Mouse (Mus musculus) kidney, adult 11 months (tissue): ENCODE data around the gene Ntmt1.

Experiments used
- DNase-seq: peaks from one replicate; pipeline ENCODE4 v3.0.0; 2022

Ntmt1 gene

DNA sequence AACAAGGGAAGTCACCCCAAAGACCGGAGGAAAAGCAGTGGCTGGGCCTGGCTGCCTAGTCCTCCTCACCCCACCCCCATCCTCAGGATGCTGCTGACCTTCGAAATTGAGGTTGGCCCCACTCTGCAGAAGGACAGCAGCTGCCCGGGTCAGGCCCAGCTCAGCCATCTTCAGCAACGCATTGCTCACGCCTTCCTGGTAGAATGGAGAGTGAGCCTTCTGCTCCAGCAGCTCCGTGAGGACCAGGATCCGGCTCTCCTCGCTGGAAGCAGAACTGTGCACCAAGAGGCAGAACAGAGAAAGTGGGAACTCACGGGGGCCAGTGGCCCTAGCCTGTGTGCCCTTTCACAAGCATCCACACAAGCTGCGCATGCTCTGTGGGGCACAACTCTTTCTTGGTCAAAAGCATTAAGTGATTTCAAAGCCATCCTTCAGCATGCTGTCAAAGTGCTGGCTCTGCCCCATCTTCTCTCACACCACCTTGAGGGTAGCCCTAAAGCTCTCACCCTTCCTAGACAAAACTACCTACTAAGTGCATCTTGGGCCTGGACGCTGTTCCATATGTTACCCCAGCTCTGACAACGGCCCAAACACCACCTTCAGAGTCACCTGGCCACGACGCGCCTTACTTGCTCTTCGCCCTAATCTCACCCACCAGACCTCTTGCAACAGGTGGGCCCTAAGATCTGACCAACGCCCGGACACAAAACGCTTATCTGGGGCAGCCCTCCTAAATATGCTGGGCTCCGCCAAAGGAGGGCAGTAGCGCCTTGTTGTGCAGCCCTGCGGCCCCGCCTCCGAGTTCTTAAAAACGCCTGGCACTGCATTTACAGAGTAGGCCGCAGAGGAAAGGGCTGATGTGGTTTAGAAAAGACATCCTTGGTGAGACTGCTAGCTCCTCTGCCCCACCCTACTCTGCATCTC, 19.5 kb downstream of the Ntmt1 start:
- peak; percentile 40 for DNase-seq

DNA sequence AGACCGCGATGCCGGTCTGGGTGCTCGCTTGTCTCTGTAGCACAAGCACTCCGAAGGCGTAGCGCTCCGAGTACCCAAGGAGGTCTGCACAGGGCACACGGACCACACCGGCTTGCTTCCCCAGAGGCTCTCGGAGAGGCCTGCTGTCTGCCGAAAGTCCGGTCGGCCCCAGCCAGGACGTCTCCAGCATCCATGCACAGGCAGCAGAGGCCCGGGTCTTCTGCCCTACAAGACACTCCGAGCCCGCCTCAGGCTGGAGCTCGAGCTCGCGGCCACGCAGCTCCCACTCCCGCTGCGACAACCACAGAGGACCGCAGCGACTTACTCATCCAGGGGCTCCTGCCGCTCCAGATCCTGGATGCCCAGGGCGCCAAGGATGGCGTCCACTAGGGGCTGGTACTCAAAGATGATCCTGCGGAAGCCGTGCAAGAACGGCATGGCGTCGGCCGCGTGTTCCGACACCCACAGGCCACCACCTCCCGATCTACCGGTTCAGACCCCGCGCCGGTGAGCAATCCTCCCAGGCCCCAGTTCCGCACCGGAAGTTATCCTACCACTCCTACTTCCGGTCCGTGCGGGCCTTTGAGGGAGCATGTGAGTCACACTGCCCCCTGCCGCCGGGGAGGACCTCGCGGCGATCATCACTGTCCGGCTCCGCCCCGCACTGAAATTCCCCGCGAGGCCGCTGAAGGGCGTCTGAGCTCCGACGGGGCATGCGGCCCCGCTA, 20.3 kb downstream of the Ntmt1 start:
- DNase-seq = peak; percentile 86

DNA sequence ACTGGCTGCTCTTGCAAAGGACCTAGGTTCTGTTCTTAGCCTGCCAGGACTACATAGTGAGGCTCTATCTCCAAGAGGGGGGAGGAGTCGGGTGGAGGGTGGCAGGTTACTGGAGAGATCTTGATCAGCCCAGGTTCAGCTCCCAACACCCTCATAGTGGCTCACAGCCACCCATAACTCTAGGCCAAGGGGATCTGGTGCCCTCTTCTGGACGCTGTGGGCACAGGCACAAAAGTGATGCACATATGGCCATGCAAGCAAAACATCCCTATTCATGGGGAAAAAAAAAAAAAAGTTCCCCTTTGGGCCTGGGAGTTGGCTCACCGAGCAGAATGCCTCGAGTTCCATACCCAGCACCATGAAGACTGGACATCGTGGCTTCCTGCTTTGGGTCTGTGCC, 21.7 kb downstream of the Ntmt1 start:
- DNase-seq = no peak

DNA sequence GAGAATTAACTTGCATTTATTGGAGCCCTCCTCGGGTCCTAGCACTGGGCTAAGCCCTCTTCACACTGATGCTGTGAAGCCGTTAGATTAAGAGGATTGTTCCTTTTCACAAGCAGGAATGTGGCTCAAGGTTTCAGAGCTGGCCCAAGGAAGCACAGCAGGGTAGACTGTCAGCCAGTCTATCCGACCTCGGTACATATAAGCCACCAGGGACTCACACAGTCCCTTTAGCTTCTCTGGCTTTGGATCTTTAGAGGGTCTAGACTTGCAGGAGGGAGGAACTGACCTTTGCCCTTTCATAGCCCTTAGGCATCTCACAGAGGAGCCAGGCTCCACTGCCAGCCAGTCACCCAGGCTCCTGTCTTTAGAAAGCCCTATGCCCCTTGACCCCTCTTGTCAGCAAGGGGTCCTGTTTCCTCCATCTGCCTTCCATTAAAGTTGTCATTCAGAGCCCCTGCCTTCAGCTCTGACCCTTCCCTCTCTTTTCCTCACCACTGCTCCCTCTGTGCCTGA, 22.7 kb downstream of the Ntmt1 start, which contains the start of gene Asb6:
Gene Asb6 (minus strand): TSS at position 51 of the 513 bp plus-strand sequence.
- DNase-seq = no peak

DNA sequence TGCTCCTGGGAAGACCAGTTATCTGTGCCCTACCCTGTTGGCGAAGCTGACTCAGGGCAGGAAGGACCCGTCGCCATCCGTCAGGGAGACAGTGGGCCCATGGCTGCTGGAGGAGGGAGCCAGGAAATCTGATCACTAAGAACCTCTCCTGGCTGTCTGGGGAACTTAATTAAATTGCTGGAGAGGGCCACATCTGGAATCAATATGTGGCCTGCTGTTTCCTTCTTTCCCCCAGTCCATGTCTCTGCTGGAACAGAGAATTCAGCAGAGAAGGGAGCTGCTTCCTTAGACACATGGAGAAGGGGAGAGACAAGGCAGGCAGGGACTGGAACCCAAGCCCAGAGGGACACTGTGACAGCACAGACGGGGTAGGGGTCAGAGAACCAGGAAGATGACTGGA, 26.0 kb downstream of the Ntmt1 start:
- DNase-seq = no peak

DNA sequence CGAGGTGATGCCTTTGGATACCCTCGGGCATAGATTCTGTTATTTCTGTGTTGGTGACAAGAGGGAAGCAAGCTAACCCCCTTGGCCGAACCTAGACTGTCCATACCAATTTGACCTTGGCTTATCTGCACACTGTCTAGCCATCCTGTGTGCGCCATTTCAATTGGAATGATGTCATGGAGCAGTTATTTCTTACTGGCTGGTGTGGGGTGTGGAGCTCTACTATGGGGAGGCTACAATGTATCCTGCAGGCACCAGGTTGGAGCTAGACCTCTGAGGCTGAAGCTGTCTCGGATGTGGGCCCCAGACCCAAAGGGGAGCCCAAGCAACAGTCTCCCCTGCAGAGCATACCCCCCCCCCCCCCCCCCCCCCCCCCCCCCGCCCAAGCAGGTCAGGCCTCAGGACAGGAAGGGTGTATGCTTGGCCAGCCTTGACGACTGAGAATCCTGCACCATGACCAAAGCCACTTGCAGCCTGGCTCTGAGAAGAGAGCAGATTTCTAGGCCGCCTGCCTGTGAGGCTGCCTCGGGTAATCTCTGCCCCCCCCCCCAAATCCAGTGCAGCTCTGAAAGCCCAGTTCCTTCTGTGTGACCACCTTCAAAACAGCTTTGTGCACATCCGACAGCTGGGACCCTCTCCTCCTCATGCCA, 26.9 kb downstream of the Ntmt1 start, which contains the start of gene Prrx2:
Gene Prrx2 (plus strand): TSS at position 600 of the 650 bp plus-strand sequence.
- DNase-seq = no peak

DNA sequence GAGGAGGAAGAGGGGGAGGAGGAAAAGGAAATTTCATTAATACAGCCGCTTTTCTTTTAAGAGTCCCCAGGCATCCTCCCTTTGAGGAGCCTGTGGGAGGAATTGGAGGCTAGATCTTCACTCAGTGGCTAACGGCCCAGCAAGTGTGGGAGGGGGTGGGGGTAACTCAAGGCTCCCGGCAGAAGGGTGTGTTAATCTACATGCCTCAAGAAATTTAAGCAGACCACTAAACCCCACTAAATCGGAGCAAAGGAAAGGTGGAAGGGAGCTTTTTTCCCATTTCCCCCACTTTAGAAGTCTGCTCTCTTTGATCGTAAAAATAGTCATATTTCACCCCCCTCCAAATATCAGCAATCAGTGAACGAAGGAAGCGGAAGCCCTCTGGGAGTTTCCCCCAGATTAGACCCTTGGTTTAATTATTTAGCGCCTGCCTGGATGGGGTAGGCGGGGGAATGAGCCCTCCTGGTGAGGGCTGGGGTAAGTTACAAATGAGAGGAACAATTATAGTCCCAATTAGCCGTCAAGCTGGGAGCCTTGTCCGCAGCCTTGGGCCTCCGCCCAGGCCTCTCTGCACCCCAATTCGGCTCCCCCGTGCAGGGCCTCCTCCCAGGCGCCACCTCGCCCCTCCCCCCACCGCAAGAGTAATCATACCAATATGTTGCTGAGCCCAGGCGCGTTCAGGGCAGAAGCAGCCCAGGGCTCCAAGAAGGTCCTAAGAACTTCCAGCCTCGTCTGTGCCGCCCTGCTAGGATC, 28.8 kb downstream of the Ntmt1 start:
- no peak for DNase-seq

DNA sequence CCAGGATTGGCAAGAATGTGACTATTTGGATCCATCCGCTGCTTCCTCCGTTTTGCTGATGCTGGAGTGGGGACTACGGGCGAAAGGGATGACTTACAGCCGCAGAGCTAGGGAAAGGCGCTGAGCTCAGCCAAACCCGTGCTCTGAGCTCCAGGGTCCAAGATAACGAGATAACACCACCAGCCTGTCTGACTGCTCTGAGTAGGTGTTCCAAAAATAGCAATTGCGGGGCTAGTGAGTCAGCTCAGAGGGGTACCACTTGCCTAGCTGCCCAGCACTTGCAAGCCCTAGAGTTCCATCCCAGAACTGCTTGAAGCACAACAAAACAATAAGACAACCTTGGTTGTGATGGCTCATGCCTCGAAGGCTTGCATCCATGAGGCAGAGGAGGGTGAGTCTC, 35.0 kb downstream of the Ntmt1 start:
- no peak for DNase-seq

DNA sequence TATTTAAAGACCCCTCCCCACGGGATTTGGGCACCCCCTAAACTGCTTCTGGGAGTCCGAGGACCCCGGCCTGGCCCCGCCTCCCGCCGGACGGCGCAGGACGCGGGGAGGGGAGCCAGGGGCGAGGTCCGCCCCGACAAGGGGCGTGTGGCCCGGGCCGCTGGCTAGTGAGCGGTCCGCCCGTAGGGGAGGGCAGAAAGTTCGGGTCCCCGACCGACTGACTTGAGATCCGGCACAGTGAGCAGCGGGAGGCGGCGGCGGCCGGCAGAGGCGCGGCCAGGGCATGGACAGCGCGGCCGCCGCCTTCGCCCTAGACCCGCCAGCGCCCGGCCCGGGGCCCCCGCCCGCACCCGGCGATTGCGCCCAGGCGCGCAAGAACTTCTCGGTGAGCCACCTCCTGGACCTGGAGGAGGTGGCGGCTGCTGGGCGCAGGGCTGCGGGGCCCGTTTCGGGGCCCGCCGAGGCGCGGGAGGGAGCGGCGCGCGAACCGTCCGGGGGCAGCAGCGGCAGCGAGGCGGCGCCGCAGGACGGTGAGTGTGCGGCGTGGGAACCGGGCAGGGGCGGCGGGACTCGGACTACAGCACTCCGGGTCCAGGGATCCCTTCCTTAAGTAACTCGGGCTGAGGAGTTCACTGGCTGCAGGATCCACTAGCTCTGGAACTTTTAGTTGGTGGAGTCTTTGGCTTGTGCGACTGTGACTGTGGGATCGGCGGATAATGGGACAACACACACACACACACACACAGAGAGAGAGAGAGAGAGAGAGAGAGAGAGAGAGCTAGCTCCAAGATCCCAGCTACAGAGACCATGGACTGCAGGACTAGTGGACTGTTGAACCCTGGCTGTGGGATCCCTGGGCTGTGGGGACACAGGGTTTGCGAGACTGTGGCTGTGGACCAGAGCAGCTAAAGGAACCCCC, 37.8 kb downstream of the Ntmt1 start:
- DNase-seq = no peak

DNA sequence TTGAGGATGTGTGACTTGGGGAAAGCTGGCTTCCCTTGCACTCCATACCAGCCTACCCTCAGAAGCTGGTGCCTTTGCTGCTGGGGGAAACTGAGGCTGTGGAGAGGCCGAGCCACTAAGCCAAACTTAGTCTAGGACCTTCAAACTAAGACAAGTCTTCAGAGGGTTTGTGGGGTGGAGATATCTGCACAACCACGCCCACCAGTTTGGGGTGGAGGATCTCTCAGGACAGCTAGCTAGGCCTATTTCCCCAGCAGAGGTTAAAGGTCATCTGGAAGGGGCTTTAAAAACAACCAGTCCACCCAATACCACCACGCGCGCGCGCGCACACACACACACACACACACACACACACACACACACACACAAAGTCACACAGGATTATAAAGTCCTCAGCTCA, 38.6 kb downstream of the Ntmt1 start:
- DNase-seq = no peak

DNA sequence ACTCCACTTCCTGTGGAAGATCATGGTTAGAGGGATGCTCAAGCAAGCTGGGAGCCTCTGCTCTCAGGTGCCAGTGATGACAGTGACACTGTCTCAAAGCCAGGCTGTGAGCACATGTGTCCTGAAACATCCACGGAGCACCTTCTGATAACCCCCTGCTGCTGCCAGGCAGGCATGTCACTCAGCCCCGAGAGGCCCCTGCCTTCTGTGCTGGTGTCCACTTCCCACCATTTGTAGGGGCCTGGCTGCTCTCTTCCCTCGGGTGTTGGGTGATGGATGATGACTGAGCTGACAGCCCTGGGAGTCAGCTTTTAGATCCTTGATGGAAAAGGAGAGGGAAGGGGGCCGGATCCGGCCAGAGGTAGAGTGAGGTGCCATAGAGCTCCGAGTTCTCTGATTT, 39.1 kb downstream of the Ntmt1 start:
- no peak for DNase-seq

DNA sequence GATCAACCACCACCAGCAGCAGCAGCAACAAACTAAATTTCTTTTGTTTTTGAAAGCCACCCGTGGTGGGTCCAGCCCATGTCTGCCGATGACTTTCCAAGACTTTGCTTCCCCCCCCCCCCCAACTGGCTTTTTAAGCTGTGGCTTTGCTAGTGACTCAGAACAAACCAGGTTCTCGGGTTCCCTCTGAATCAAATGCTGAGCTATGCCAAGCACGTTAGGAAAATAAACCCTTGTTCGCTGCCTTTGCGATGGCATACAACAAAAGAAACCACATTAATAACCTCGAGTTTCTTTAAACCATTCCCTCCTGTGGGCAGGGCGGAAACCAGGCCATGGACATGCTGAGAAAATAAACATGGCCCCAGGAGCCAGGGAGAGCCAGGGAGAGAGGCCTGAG, 40.6 kb downstream of the Ntmt1 start:
- no peak for DNase-seq

DNA sequence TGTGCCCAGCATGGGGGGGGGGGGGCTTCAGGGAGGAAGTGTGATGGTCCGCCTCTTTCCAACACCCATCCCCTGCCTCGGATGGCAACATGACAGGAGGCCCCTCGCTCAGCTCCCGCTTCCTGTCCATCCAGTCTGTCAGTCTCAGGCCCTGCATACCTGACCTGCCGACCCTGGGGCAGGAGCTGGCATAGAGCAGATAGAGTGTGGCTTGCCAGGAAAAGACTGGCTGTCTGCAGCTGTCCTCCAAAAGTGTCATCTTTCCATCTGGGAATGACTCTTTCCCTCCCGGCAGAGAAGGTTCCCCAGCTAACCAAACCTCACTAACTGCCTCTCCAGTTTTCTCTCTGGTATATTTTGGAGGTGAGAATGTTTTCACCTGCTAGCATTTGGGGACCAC, 43.0 kb downstream of the Ntmt1 start:
- DNase-seq = no peak

DNA sequence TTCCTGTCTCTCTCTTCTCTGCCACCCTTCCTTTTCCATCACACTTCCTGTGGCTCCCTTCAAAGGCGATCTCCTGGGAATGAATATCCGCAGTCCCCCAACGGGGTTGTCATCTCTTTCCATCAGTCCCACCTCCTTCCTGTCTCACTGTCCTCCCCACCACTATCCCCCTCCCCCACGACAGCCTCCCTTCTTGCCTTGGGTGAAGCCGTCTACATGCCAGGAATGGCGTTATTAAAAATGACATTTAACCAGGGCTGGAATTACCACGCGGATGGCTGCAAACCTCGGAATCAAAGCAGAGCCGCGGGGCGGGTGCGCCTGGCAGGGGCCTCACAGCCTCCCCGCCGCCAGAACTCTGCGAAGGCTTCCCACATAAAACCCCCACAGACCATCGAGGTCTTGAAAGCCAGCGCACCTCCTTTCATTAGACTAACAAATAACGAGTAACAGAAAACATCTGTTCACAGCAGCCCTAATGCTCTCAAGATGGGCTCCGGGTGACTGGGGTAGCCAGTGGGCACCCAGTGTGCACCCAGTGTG, 45.2 kb downstream of the Ntmt1 start:
- DNase-seq = no peak

DNA sequence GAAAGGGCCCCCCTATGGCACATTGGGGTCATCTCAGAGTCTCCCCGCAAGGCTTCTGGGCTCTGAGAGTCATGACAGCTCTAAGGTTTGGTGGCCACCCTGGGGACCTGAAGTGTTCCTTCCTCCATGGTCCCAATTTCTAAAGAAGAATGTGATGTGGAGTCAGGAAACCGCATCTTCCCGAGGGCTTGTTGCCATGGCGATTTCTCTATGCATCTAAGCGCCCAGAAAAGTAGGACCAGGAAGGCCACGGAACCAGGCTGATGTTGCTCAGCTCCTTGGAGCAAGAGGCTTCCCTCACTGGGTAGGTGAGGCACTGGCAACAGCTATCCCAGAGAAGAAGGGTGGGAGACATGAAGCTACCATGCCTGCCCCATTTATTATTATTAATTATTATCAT, 49.5 kb downstream of the Ntmt1 start:
- DNase-seq = no peak

DNA sequence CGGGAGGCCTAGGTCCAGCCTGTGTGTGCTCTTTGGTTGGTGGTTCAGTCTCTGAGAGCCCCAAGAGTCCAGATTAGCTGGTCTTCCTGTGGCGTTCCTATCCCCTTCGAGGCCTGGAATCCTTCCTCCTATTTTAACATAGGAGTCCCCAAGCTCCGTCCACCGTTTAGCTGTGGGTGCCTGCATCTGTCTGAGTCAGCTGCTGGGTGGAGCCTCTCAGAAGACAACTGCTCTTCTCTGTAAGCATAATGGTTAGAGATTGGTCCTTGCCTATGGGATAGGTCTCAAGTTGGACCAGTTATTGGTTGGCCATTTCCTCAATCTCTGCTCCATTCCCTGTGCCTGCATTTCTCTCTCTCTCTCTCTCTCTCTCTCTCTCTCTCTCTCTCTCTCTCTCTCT, 52.2 kb downstream of the Ntmt1 start:
- no peak for DNase-seq

DNA sequence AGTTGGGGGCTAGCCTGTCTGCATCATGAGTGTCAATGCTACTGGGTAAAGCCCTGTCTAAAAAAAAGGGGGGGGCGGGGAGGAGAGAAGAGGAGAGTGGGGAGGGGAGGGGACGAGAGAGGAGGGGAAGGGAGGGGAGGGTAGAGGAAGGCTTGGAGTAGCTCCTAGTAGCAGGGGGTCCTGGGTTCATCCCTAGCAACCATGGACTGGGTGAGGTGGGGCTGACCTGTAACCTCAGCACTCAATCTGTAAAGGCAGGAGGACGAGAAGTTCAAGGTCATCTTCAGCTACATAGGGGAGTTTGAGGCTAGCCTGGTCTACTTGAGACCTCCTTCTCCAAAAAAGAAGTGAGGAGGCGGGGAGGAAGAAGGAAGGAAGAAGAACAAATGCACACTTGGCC, 54.5 kb downstream of the Ntmt1 start:
- no peak for DNase-seq

DNA sequence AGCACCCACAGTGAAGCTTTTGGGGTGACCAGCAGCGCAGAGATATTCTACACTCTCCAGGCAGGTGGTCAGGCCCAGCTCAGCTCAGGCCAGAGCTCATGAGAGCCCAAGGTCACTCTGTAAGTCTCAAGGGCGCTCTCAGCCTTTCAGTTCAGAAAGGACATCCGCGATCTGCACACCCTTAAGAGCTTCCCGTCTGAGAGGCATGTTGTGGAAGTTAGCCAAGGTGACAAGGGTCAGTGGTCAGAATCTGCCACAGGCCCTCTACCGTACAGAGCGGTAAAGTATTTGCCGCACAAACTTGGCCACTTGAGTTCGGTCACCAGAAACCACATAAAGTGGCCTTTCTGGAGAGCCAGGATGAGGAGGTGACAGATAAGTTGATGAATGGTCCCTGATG, 55.9 kb downstream of the Ntmt1 start:
- DNase-seq = peak; percentile 51

DNA sequence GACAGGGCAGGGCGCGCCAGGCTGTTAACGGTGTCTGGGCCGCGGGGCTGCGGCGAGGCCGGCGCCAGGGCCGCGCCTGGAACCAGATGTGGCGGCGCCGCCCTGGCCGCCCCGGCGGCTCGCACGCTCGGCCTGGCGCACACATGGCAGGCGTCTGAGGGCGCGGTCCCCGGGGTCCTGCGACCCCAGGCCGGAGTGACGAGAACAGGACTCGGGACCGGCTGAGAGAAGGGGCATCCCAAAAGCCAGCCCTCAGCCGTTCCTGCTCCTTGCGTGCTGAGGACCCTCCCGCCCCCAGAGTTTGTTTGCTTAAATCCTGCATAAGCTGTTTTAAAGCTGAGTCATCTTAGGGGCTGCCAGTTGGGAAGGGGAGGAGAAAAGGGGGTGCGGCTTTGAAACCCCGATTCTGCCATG, 57.3 kb downstream of the Ntmt1 start:
- no peak for DNase-seq

DNA sequence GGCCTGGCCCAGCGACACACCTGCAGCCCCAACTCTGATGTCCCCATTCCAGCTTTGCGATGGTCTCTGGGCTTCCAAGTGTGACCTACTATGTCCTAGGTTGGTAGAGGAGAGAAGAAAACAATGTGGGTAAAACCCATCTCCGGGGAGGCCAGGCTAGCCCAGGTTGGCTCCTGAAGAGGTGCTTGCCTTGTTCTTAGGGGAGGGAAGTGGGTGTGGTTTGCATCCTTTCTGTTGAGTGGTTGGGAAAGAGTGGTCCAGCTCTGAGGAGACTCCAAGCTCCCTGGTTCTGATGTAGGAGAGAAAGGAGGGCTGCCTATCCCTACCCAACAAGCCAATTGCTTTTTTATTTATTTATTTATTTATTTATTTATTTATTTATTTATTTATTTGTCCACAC, 57.8 kb downstream of the Ntmt1 start:
- no peak for DNase-seq

DNA sequence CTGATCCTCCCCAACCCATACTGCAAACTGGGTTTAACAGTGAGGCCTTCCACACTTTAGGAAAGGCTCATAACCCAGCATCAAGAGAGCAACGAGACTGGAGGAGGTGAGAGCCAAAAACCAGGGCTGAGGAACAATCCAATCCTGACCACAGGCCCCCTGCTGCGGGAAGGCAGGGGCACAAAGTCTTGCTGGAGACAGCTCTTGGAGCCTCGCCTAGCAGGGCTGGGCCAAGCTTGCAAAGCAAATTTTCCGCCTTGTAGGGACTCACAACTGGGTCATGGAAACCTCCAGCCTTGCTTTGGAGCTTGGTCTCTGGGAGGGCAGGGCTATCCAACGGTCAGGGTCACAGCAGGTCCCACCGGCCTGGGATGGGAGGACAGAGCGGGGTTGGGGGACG, 63.2 kb downstream of the Ntmt1 start:
- peak; percentile 64 for DNase-seq
